Mouse (Mus musculus) forebrain, embryonic 12.5 days (tissue): ENCODE results near the gene Col16a1. TPM values are rescaled to one million over a fixed set of nuclear protein-coding genes. Genes with fewer than 3 reads are reported as not detected.

Experiments
- ATAC-seq: fragments of 200-750 bp; cut with Nextera tagmentation; 2 replicates; pipeline ENCODE4 v1.8.0; 2017; ENCODE audit warnings: moderate TSS enrichment; ENCODE audit not compliant: low FRiP score
- H3K27ac ChIP-seq: fragments of 300-500 bp; sonication (generic); 2 replicates; pipeline ENCODE4 v1.5.1; 2016; ENCODE audit warnings: mild to moderate bottlenecking
- H3K27me3 ChIP-seq: fragments of 300-500 bp; sonication (generic); 2 replicates; pipeline ENCODE4 v1.6.1; 2016; ENCODE audit warnings: mild to moderate bottlenecking
- H3K36me3 ChIP-seq: fragments of 300-500 bp; sonication (generic); replicated peaks from 2 replicates; pipeline ENCODE4 v1.6.1; 2016; ENCODE audit warnings: mild to moderate bottlenecking
- H3K4me1 ChIP-seq: fragments of 300-500 bp; sonication (generic); 2 replicates; pipeline ENCODE4 v1.6.1; 2016
- H3K4me2 ChIP-seq: fragments of 300-500 bp; sonication (generic); 2 replicates; pipeline ENCODE4 v1.6.1; 2016; ENCODE audit warnings: mild to moderate bottlenecking, moderate library complexity
- H3K4me3 ChIP-seq: fragments of 300-500 bp; sonication (generic); replicated peaks from 2 replicates; pipeline ENCODE4 v1.5.1; 2016; ENCODE audit warnings: mild to moderate bottlenecking
- H3K9ac ChIP-seq: fragments of 300-500 bp; sonication (generic); 2 replicates; pipeline ENCODE4 v1.6.1; 2016; ENCODE audit warnings: mild to moderate bottlenecking
- H3K9me3 ChIP-seq: fragments of 300-500 bp; sonication (generic); 2 replicates; pipeline ENCODE4 v1.6.1; 2016
- WGBS: fragments of 180-500 bp; shearing (Covaris S2); methylation state at CpG from one replicate; pipeline ENCODE4 v1.1.7; 2016; 5-methylcytosine and 5-hydroxymethylcytosine counted together
- polyA plus RNA-seq: library from polyadenylated mRNA; unstranded; fragments of >200 nt; fragmentation: Nextera tagmentation; extraction: Ambion mirVana; gene quantifications from 2 replicates; pipeline ENCODE4 v1.2.1, GENCODE M21; 2016

The Col16a1 gene
- polyA plus RNA-seq, 1 experiment from 2014 or later, result 14.8 TPM

DNA sequence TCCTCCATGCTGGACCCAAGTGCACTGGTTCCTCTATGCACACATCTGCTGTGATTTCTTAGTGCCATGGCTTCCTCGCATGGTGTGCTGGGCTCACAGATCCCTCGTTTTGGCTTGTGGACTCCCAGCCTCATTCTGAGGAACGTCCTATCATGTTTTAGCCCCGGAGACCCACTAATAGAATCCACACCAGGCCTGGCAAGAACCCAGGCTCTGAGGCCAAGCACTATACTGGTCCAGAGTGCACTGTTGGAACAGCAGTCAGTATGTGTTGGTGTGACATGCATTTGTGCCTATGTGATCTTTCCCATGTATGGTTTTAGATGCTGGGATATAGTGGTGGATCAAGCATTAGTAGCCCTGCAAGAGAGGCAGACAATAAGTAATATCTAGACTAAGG, 25.7 kb downstream of the Col16a1 start:
- Histone ChIP-seq H3K9me3 (no peaks in the 10 kb centered on the region), H3K9ac (no peak overlapping the region), H3K4me2 (no peak overlapping the region), H3K4me1 (peaks cover 9% of the 10 kb centered on the region), H3K4me3 (no peak overlapping the region), H3K36me3 (no peaks in the 10 kb centered on the region), H3K27me3 (peaks cover 28% of the 10 kb centered on the region), H3K27ac (no peak overlapping the region)
- ATAC-seq, result no peak
- 87% methylated on average over 4 of the region's 4 CpGs for WGBS

DNA sequence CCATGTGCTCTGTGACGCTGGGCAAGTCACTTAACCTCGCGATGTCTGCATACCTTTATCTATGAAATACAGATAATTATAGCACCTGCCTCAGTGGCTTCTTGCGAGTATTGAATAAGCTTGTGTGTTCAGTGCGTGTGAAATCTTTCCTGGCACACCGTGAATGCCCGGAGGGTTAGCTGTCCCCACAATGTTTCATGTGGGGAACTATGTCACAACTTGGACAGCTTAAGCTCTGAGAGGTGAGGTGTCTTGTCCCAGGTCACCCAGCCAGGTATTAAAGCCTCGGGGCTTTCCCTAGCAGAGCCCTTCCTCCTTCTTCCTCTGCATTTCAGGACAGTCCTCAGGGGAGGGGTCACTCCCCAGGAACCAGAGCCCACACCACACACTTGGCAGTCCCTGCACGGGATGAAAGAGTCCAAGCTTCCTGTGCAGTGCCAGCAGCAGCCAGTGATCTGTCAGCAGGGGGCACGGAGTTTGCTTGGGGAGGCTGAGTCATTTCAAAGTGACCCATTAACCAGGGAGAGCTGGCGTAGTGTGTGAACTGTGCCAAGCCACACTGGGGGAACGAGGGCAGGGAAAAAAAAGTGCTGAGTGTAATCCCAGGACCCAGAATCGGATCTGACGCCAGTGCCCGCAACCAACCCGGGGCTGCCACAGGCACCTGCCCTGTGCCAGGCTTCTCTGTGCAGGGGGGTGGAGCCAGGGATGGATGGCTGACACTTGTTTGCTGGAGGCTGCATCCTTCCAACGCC, 27.3 kb downstream of the Col16a1 start:
- WGBS, result 70% methylated on average over 17 of the region's 17 CpGs

DNA sequence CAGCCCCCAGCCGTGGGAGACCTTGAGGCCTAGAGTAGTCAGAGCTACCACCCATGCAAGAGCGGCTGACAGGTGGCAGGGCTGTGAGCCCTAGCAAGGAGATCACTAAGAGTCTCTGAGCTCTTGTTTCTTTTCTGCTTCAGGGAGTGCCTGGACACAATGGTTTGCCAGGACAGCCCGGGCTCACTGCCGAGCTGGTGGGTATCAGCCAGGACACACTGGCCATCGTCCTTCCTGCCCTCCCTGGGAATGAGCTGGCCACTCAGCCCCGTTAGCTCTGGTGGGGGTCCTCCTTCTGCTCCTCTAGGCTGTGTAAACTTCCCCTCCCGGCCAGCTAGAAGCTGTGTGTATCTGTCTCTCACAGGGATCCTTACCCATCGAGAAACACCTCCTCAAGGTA, 29.2 kb downstream of the Col16a1 start:
- Histone ChIP-seq H3K9ac (no peak overlapping the region), H3K4me1 (peaks cover 25% of the 10 kb centered on the region), H3K9me3 (no peaks in the 10 kb centered on the region), H3K4me2 (no peak overlapping the region), H3K4me3 (no peak overlapping the region), H3K27ac (no peak overlapping the region), H3K36me3 (no peaks in the 10 kb centered on the region), H3K27me3 (peaks cover 35% of the 10 kb centered on the region)
- 39% methylated on average over 8 of the region's 8 CpGs for WGBS
- no peak for ATAC-seq

More for the DNA sequence above, 27.3 kb downstream of the Col16a1 start:
- H3K36me3 ChIP-seq, result no peaks in the 10 kb centered on the region
- no peak for ATAC-seq
- H3K27ac ChIP-seq, result no peak overlapping the region
- peaks cover 34% of the 10 kb centered on the region for H3K27me3 ChIP-seq
- no peaks in the 10 kb centered on the region for H3K9me3 ChIP-seq
- no peak overlapping the region; the same call in 1 of the 2 replicates for H3K9ac ChIP-seq
- no peak overlapping the region for H3K4me2 ChIP-seq
- no peak overlapping the region for H3K4me3 ChIP-seq
- H3K4me1 ChIP-seq, result peaks cover 18% of the 10 kb centered on the region

DNA sequence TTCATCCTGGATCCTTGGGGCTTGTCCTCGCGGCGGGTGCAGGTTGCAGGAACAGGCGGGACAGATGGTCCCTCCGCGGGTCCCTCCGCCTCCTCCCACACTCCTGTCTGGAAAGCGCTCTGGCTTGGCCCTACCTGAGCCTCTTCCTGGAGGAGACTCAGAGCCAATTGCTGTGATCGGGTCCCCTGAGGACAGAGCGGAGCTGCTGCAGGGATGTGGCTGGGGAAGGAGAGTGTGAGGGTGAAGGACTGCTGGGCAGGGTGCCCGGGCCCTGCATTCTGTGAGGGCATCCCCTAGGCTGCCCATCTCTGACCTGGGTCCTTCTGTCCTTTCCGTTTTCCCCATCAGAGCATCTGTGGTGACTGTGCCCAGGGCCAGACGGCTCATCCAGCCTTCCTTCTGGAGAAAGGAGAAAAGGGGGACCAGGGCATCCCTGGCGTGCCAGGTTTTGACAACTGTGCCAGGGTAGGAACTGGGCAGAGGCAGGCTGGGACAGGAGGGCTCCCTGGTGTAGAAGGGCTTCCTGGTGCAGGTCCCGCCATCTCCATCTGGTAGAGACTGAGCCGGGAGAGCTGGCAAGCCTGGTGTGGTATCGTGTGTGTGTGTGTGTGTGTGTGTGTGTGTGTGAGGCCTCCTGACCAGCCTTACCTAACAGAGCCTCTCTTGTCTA, 31.3 kb downstream of the Col16a1 start:
- Histone ChIP-seq H3K27ac (no peak overlapping the region), H3K27me3 (peaks cover 40% of the 10 kb centered on the region), H3K4me1 (peaks cover 32% of the 10 kb centered on the region), H3K4me3 (no peak overlapping the region), H3K4me2 (no peak overlapping the region), H3K36me3 (no peaks in the 10 kb centered on the region), H3K9ac (0 out of 2 replicates have a peak overlapping the region, but pooled peaks have one; percentile 12), H3K9me3 (no peaks in the 10 kb centered on the region)
- no peak for ATAC-seq
- WGBS, result 62% methylated on average over 17 of the region's 17 CpGs

DNA sequence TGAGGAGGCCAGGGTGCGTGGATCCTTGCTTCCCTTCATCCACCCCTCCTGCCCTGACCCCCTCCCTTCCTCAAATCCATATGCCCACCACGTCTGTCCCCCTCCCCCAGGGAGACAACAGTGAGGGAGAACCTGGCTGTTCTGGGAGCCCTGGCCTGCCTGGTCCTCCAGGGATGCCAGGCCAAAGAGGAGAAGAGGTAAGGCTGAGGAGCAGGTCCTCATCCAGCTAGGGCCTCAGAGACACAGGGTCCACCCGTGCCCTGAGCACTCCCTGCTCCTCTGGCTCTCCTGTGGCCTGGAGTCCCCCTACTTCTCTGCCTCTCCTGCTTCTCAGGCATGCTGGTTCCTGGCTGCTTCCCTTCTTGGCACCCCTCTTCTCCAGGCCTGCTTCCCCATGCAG, 31.9 kb downstream of the Col16a1 start:
- peaks cover 41% of the 10 kb centered on the region for H3K27me3 ChIP-seq
- no peak for ATAC-seq
- no peaks in the 10 kb centered on the region for H3K9me3 ChIP-seq
- H3K27ac ChIP-seq, result no peak overlapping the region
- no peak overlapping the region for H3K4me2 ChIP-seq
- no peaks in the 10 kb centered on the region for H3K36me3 ChIP-seq
- 0 out of 2 replicates have a peak overlapping the region, but pooled peaks have one; percentile 12 for H3K9ac ChIP-seq
- no peak overlapping the region for H3K4me3 ChIP-seq
- peaks cover 36% of the 10 kb centered on the region for H3K4me1 ChIP-seq
- 56% methylated on average over 3 of the region's 3 CpGs for WGBS

DNA sequence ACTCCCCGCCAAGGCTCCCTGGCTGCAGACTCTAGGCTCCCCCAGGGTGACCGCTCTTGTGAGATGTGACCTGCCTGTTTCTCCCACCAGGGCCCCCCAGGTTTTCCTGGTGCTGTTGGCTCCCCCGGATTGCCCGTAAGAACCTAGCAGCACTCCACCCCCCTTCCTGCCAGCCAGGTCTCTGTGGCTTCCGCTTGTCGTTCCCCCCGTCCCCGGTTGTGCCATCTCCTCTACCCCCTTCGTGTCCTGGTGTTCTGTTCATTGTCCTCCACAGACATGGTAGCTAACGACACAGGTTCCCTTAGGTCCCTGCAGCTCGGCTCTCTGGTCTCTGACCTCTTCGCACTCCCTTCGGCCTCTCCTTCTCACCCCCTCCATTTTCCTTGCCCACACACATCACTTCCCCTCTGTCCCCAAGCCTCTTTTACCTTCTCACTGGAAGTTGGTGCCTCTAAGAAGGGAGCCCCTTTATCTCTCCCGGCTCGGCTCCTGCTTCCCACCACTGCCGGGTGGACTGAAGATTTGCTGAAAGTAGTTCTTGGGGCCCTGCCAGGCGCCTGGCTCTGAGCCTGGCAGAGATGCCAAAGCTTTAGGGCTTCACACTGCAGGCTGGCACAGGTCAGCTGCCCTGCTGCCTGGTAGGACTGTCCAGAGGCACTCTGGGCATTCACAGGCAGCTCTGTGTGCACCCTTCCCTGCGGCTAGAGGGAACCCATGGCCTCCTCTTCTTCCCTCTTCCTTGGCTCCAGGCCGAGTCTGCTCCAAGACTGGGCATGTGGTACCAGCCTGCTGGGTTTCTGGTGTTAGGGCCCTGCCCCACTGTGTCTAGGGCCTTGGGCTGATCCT, 33.9 kb downstream of the Col16a1 start:
- Histone ChIP-seq H3K4me2 (no peak overlapping the region), H3K27me3 (peaks cover 49% of the 10 kb centered on the region), H3K36me3 (no peaks in the 10 kb centered on the region), H3K27ac (no peak overlapping the region), H3K4me1 (peaks cover 37% of the 10 kb centered on the region), H3K4me3 (no peak overlapping the region), H3K9ac (no peak overlapping the region), H3K9me3 (no peaks in the 10 kb centered on the region)
- WGBS, result 77% methylated on average over 19 of the region's 19 CpGs
- no peak for ATAC-seq

DNA sequence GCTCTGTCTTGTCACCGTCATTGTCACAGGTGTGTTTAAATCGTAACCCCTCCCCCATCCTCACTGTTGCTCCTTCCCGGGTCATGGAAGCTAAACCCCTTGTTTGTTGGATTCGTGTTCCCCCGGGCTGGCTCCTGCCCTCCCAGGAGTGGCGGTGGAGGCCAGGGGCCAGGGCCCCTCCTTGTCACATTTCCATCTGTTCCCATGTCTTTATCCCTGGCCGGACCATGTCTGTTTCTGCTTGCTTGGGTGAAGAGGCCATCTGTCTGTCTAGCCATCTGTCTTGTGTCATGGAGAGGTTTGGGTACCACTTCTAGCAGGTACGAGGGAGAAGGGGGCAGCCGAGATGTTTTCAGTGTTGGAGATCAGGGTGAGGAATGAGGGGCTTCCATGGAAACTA, 34.6 kb downstream of the Col16a1 start:
- no peak overlapping the region for H3K27ac ChIP-seq

DNA sequence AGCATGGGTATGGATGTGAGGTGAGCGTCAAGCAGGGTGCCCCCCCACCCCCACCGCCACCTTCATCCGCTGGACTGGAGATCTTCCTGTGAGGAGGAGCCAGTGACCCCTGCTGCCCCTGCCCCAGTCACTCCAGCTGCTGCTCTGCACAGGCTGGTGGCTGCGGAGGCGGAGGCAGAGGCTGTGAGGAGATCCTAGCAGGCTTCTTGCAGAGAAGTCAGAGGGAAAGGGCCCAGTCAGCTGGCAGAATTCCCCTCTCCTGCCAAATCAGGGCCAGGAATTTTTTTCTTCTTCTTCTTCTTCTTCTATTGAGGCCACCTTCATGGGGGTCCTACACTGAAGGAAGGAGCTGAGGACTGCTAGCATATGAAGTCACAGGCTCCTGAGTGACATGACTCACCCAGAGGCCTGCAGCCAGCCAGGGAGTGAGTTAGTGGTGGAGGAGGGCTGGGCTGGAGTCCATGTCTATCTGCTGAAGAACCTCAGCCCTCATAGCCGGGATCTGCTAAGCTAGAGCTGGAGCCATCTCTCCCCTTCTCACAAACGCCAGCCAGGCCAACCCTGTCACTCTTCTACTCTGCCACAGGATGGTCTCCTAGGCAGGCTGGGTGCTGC, 36.8 kb downstream of the Col16a1 start:
- Histone ChIP-seq H3K4me1 (peaks cover 21% of the 10 kb centered on the region), H3K9me3 (no peaks in the 10 kb centered on the region), H3K36me3 (no peaks in the 10 kb centered on the region), H3K27me3 (peaks cover 49% of the 10 kb centered on the region), H3K4me3 (no peak overlapping the region), H3K4me2 (no peak overlapping the region), H3K9ac (no peak overlapping the region), H3K27ac (no peak overlapping the region)
- ATAC-seq, result no peak
- 58% methylated on average over 7 of the region's 7 CpGs for WGBS

More for the DNA sequence above, 34.6 kb downstream of the Col16a1 start:
- no peak overlapping the region for H3K4me2 ChIP-seq
- H3K4me1 ChIP-seq, result peaks cover 31% of the 10 kb centered on the region
- ATAC-seq, result no peak
- no peaks in the 10 kb centered on the region for H3K9me3 ChIP-seq
- no peak overlapping the region for H3K9ac ChIP-seq
- 72% methylated on average over 9 of the region's 9 CpGs for WGBS
- no peak overlapping the region for H3K4me3 ChIP-seq
- peaks cover 49% of the 10 kb centered on the region for H3K27me3 ChIP-seq
- H3K36me3 ChIP-seq, result no peaks in the 10 kb centered on the region

DNA sequence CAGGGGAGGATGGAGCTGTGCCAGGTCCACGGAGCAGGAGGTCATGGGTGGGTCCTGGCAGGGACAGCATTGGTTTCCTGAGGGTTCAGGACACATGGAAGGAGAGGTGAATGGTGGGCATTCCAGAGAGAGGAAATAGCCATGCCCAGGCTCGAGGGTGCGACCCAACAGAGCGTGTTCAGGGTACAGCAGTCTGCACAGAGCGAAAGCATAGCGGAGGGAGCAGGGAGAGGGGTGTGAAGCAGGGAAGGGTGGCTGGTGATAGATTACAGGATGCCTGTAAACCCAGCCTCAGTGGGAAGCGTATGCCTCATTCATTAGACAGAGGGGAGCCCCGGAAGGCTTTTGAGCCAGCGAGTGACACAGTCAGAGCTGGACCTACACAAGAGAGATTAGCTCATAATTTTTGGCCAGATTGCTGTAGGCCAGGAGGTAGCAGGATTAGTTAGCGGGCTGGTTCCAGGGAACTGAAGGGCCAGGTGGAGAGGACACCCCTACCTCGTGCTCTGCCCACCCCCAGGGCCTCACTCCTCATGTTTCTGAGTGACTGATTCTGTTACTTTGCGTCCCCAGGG, 37.7 kb downstream of the Col16a1 start:
- Histone ChIP-seq H3K36me3 (no peaks in the 10 kb centered on the region), H3K4me2 (no peak overlapping the region), H3K9me3 (no peaks in the 10 kb centered on the region), H3K27ac (no peak overlapping the region), H3K4me1 (peaks cover 21% of the 10 kb centered on the region), H3K4me3 (no peak overlapping the region), H3K9ac (no peak overlapping the region), H3K27me3 (peaks cover 54% of the 10 kb centered on the region)
- 75% methylated on average over 12 of the region's 12 CpGs for WGBS
- no peak for ATAC-seq

DNA sequence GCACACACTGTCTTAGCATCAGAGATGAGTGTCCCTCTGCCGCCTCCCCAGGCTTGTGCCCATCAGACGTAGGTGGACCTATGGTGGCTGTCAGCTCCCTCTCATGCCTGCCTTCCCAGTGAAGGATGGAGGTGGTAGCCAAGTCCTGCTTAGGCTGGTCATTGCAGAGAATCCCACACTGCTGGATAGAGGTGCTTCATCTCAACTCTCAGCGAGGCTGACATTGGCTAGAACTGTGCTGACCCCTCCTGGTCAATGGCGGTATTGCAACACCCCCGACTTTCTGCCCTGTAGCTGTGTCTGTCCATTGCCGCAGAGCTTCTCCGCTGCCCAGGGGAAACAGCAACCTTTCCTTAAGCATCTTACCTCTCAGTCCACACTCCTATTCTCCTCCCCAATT, 39.7 kb downstream of the Col16a1 start:
- Histone ChIP-seq H3K4me3 (no peak overlapping the region), H3K27me3 (peaks cover 53% of the 10 kb centered on the region), H3K9ac (no peak overlapping the region), H3K27ac (no peak overlapping the region), H3K4me2 (no peak overlapping the region), H3K9me3 (no peaks in the 10 kb centered on the region), H3K4me1 (peaks cover 9% of the 10 kb centered on the region), H3K36me3 (no peaks in the 10 kb centered on the region)
- 8% methylated on average over 7 of the region's 7 CpGs for WGBS
- peak; percentile 69 for ATAC-seq

DNA sequence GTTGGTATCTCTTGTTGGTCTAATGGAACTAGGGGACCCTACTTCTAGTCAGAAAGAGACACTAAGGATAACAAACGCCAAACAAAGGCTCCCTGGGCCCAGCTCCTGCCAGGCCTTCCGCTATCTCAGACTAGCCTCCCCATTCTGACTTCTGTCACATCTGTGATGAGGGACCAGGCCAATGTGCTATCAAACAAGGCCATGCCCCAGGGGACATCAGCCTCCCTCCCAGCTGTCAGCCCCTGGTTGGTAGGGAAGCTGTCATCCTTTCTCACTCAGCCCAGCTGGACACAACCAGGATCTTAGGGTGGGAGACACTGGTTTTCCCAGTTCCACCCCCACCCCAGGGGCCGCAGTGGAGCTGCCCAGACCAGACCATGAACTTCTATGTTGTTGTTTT, 47.5 kb downstream of the Col16a1 start:
- ATAC-seq, result no peak
- Histone ChIP-seq H3K27me3 (peaks cover 53% of the 10 kb centered on the region), H3K4me1 (peaks cover 21% of the 10 kb centered on the region), H3K36me3 (no peaks in the 10 kb centered on the region), H3K9me3 (no peaks in the 10 kb centered on the region), H3K27ac (no peak overlapping the region), H3K4me2 (no peak overlapping the region), H3K9ac (no peak overlapping the region), H3K4me3 (no peak overlapping the region)
- WGBS, result 44% methylated on average over 3 of the region's 3 CpGs
